ENCODE assay signal across 8 mouse cellular contexts in the genomic region with DNA sequence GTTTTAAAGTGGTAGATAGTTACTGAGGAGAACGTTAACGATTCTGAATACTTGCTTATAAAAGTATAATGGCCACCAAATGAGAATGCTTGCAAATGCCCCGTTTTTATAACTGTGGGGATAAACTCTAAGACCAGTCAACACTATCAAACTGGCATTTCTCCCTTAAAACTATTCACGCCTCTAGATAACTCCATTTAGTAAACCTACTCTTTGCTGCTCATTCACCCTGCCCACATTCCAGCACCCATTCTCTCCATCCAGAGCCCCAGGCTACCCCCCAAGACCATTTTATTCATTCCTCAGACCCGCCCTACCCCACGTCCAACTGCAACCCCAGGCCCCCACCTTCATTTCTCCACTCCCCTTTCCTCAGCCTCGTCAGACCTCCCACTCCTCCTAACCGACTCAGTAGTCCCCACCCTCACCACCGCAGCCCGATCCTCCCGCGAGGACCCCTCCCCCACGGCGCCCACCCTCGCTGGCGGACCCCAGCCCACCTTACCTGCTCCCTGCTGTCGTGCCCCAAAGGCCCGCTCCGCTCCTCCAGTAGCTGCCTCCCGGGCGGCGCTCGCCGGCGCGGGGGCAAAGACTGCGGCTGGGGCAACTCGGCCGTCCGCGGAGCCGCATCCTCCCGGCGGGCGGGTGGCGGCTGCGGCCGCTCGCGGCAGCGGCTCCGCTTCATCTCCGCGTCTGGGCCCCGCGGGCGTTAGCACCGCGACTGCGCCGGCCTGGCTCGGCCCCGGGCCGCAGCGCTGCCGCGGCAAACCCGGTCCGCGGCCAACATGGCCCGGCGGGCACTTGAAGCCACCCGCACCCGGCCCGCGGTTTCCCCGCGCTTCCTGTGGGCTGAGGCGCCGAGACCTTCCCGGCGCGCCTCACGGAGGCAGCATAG. TPM values are rescaled to one million over a fixed set of nuclear protein-coding genes. Genes with fewer than 3 reads are reported as not detected.
DNase-seq lines count a peak whose midpoint lies in the region; ATAC-seq and TF ChIP-seq lines count a peak whose summit lies in the region.

No protein-coding gene starts in this region.

- no peaks in the 10 kb centered on the region for H3K9me3 ChIP-seq in heart, embryonic 15.5 days (replicated peaks)
- H3K9me3 ChIP-seq in lung, postnatal 0 days (ENCODE audit: low read length): no peaks in the 10 kb centered on the region

- peak overlapping the region; percentile 73 for H3K4me2 ChIP-seq in heart, embryonic 15.5 days
- H3K4me2 ChIP-seq in lung, postnatal 0 days (replicated peaks; ENCODE audit: low read depth, low read length): peak overlapping the region; percentile 92

- TF ChIP-seq CTCF in layer of hippocampus, adult 2 months (conservative IDR thresholded peaks at IDR 0.05): no peak
- 0 out of 2 replicates have a peak, but pooled peaks have one; percentile 12 for TF ChIP-seq CTCF in lung, postnatal 0 days (IDR thresholded peaks at IDR 0.05)

- no peaks in the 10 kb centered on the region for H3K36me3 ChIP-seq in heart, embryonic 15.5 days
- no peaks in the 10 kb centered on the region for H3K36me3 ChIP-seq in lung, postnatal 0 days (ENCODE audit: insufficient read depth, low read length)

- peak overlapping the region; percentile 98 for H3K9ac ChIP-seq in heart, embryonic 15.5 days
- peak overlapping the region; percentile 83 for H3K9ac ChIP-seq in lung, postnatal 0 days (replicated peaks; ENCODE audit: low read depth)

- peak overlapping the region; percentile 91 for H3K27ac ChIP-seq in heart, embryonic 15.5 days
- peak overlapping the region; percentile 88 for H3K27ac ChIP-seq in layer of hippocampus, adult 2 months
- peak overlapping the region; percentile 84 for H3K27ac ChIP-seq in lung, postnatal 0 days (ENCODE audit: low read length)

- ATAC-seq in CD4-positive, CD25-positive, alpha-beta regulatory T cell, adult 4 months: peak; percentile 62
- ATAC-seq in erythroid progenitor cell, adult 5-6 weeks (replicated peaks; ENCODE audit: low FRiP score, poor library complexity, severe bottlenecking): peak; percentile 32
- ATAC-seq in heart, embryonic 15.5 days (replicated peaks; ENCODE audit: insufficient number of reproducible peaks, insufficient read depth, low FRiP score, low read depth): peak; percentile 68
- ATAC-seq in lung, postnatal 0 days: peak; percentile 70

- H3K27me3 ChIP-seq in heart, embryonic 15.5 days: no peaks in the 10 kb centered on the region
- H3K27me3 ChIP-seq in lung, postnatal 0 days (replicated peaks; ENCODE audit: insufficient read depth, low read length): no peaks in the 10 kb centered on the region

- WGBS in heart, embryonic 15.5 days: under 1% methylated on average over 62 of the region's 74 CpGs
- WGBS in lung, postnatal 0 days: 2% methylated on average over 48 of the region's 74 CpGs

- H3K4me3 ChIP-seq in heart, embryonic 15.5 days: peak overlapping the region; percentile 96
- H3K4me3 ChIP-seq in layer of hippocampus, adult 2 months: peak overlapping the region; percentile 81
- peak overlapping the region; percentile 94 for H3K4me3 ChIP-seq in lung, postnatal 0 days (ENCODE audit: low read depth, low read length)

- TF ChIP-seq EP300 in lung, postnatal 0 days (IDR thresholded peaks at IDR 0.05): no peak

- DNase-seq in adrenal gland, postnatal 10 days: peak; percentile 57
- DNase-seq in layer of hippocampus, adult 2 months (ENCODE audit: low spot score in 2 of 2): peak; percentile 30 to 33
- peak; percentile 50 for DNase-seq in lung, postnatal 0 days (ENCODE audit: low spot score)
- peak; percentile 61 for DNase-seq in retina, postnatal 1 day
- peak; percentile 35 for DNase-seq in urinary bladder, postnatal 25 days (ENCODE audit: low spot score)

- peaks cover 18% of the 10 kb centered on the region for H3K4me1 ChIP-seq in heart, embryonic 15.5 days (replicated peaks)
- H3K4me1 ChIP-seq in lung, postnatal 0 days (ENCODE audit: insufficient read depth, low read depth, low read length): no peaks in the 10 kb centered on the region; the same call in 1 of the 2 replicates

RNA-seq across cellular contexts. Expression of gene Mast2, which starts 0.5 kb away (rescaled TPM):
- polyA plus RNA-seq in CD4-positive, CD25-positive, alpha-beta regulatory T cell, adult 4 months (2017; shearing (Covaris generic)): 1 to 10 TPM; 3.4 to 4.0 TPM
- 10 to 100 TPM; 34.9 to 46.4 TPM for total RNA-seq in adrenal gland, postnatal 10 days (2021)
- 62.0 and 89.0 TPM in 2 replicates for total RNA-seq in erythroid progenitor cell, adult 5-6 weeks (2015; ENCODE audit: low replicate concordance)
- total RNA-seq in erythroid progenitor cell, adult 5-6 weeks (2017; ENCODE audit: low replicate concordance): 66.4 and 76.9 TPM in 2 replicates
- 16.8 and 20.3 TPM in 2 replicates for polyA plus RNA-seq in heart, embryonic 15.5 days (2015; fragmentation: Nextera tagmentation; extraction: Ambion mirVana)
- total RNA-seq in layer of hippocampus, adult 2 months (2021): 10 to 100 TPM; 88.7 to 98.0 TPM
- 5.9 and 7.1 TPM in 2 replicates for polyA plus RNA-seq in lung, postnatal 0 days (2015; fragmentation: Nextera tagmentation; extraction: Ambion mirVana)

RNA-seq across cellular contexts. Expression of gene Ipp, which starts 43.9 kb away (rescaled TPM):
- 10 to 100 TPM in 1 of 2 experiments, 1 to 10 TPM in 1; 7.4 to 19.6 TPM for polyA plus RNA-seq in CD4-positive, CD25-positive, alpha-beta regulatory T cell, adult 4 months (2017; shearing (Covaris generic))
- total RNA-seq in adrenal gland, postnatal 10 days (2021): 10 to 100 TPM; 14.7 to 16.6 TPM
- total RNA-seq in erythroid progenitor cell, adult 5-6 weeks (2015; ENCODE audit: low replicate concordance): 12.2 and 13.3 TPM in 2 replicates
- 30.0 and 32.3 TPM in 2 replicates for total RNA-seq in erythroid progenitor cell, adult 5-6 weeks (2017; ENCODE audit: low replicate concordance)
- polyA plus RNA-seq in heart, embryonic 15.5 days (2015; fragmentation: Nextera tagmentation; extraction: Ambion mirVana): 14.5 and 14.8 TPM in 2 replicates
- total RNA-seq in layer of hippocampus, adult 2 months (2021): 10 to 100 TPM; 17.5 to 20.1 TPM
- polyA plus RNA-seq in lung, postnatal 0 days (2015; fragmentation: Nextera tagmentation; extraction: Ambion mirVana): 6.7 and 7.4 TPM in 2 replicates

Comparison
In these comparisons a context has a peak if more than half of its experiments do, and no peak if none do; other contexts are left out.
1. Peak in every context shown above with its lines: DNase-seq, ATAC-seq, H3K4me3 ChIP-seq and H3K27ac ChIP-seq.